Mouse (Mus musculus) cortical plate, adult 2 months (tissue): ENCODE data around the gene Defb18.

ENCODE experiments used
- CTCF ChIP-seq: fragments of 200-500 bp; IDR thresholded peaks from 2 replicates; pipeline ENCODE4 v1.5.1; 2011; ENCODE audit warnings: mild to moderate bottlenecking, control low read depth, low read length; ENCODE audit not compliant: insufficient read depth; ENCODE audit errors: extremely low read depth
- POLR2A ChIP-seq: fragments of 200-500 bp; IDR thresholded peaks from 2 replicates; pipeline ENCODE4 v1.6.1; 2011; ENCODE audit warnings: mild to moderate bottlenecking, low read length, control low read depth; ENCODE audit not compliant: insufficient read depth; ENCODE audit errors: extremely low read depth

GRCm38 (mm10) chr1:18190714-18191712, 46.2 kb downstream of the Defb18 start:
- TF ChIP-seq CTCF (no peak), POLR2A (no peak)
